Mouse (Mus musculus): ENCODE results near the gene Gm34653. TPM values are rescaled to one million over a fixed set of nuclear protein-coding genes. Genes with fewer than 3 reads are reported as not detected.

Gene Gm34653
- polyA plus RNA-seq, 1 experiment from 2014 or later = not detected

DNA sequence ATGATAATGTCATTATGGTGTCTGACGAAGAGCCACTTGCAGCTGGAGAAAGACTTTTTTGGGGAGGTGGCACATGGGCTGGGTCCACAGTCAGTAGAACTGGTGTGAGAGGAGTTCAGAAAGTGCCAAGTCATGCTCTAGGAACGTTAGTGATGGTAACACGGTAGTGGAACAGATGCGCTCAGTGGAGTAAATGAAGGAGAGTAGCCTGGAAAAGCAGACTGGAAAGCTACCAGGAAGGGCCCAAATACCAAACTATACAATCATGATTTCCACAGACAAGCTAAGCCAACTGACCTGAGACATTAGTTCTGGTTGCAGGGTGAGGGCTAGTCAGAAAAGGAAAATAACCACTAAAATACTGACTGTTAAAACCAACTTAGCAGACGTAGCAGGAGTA lies 36.9 kb downstream of the Gm34653 start:
- H3K4me3 ChIP-seq (ENCODE audit: low read depth, low read length) = peak overlapping the region; percentile 77
- 29% methylated on average over 5 of the region's 5 CpGs for WGBS
- no peak overlapping the region for H3K27ac ChIP-seq (replicated peaks)
- peaks cover 10% of the 10 kb centered on the region; the same call in 1 of the 2 replicates for H3K36me3 ChIP-seq (ENCODE audit: control insufficient read depth, insufficient read depth, low read length)
- H3K9ac ChIP-seq (ENCODE audit: low read length) = no peak overlapping the region
- no peak for ATAC-seq (ENCODE audit: low FRiP score, low TSS enrichment)
- peak overlapping the region; percentile 79 for H3K4me2 ChIP-seq (replicated peaks; ENCODE audit: low read depth)
- H3K27me3 ChIP-seq (ENCODE audit: control insufficient read depth, insufficient read depth, low read length) = no peaks in the 10 kb centered on the region
- no peak for TF ChIP-seq EP300 (optimal IDR thresholded peaks at IDR 0.05)
- no peak for TF ChIP-seq CTCF (IDR thresholded peaks at IDR 0.05; ENCODE audit: low read depth)
- H3K9me3 ChIP-seq (ENCODE audit: control insufficient read depth, low read length) = no peaks in the 10 kb centered on the region
- no peak for DNase-seq (ENCODE audit: low spot score)
- H3K4me1 ChIP-seq (replicated peaks; ENCODE audit: control insufficient read depth, insufficient read depth) = 0 out of 2 replicates have a peak, but pooled peaks cover 3% of the 10 kb centered on the region

DNA sequence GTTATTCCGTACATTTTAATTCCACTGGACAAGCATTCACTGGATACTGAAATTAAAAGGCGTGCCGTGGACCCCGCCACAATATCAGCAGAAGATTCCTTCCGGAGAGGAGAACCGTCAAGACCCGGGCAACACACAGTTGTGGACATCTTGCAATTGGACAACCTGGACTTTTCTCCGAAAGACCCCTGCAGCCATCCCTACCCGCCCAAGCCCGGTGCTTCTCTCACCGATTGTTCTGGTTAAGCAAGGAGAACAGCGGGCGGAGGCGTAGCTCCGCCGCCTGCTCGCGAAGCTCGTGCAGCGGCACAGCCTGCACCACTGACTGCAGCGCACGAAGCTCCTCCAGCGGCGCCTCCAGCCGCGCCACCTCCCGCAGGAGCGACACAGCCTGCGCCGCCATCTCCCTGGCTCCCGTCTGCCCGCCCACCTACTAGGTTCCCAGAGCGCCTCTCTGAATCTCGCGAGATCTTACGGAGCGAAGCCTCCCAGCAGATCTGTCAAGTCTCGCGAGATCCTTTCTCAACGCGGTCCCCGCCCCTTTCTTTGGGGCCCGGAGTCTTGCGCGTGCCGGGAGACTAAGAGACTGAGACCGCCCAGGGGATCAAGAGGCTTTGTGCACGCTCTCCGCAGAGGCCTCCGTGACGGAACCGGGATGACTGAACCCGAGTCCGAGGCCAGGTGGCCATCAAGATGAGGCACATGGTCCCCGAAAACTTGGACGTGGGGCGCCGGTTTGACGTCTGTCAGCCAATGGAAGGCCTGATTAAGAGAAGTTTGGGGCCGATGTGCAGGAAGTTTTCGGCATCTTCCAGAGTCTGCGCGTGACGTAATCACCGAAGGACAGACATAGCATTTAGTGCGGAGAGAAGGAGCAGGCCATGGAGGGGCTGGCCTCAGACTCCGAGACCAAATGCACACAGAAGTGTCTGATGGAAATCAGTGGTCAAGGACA lies 38.0 kb downstream of the Gm34653 start:
- peak; percentile 98 for ATAC-seq (ENCODE audit: low FRiP score, low TSS enrichment)
- Histone ChIP-seq H3K4me1 (replicated peaks; ENCODE audit: control insufficient read depth, insufficient read depth) (0 out of 2 replicates have a peak, but pooled peaks cover 3% of the 10 kb centered on the region), H3K4me3 (ENCODE audit: low read depth, low read length) (peak overlapping the region; percentile 77), H3K27ac (replicated peaks) (peak overlapping the region; percentile 95), H3K9ac (ENCODE audit: low read length) (peak overlapping the region; percentile 79), H3K36me3 (ENCODE audit: control insufficient read depth, insufficient read depth, low read length) (peaks cover 5% of the 10 kb centered on the region; the same call in 1 of the 2 replicates), H3K9me3 (ENCODE audit: control insufficient read depth, low read length) (no peaks in the 10 kb centered on the region), H3K4me2 (replicated peaks; ENCODE audit: low read depth) (peak overlapping the region; percentile 79), H3K27me3 (ENCODE audit: control insufficient read depth, insufficient read depth, low read length) (no peaks in the 10 kb centered on the region)
- TF ChIP-seq EP300 (optimal IDR thresholded peaks at IDR 0.05) (peak; percentile 100), CTCF (IDR thresholded peaks at IDR 0.05; ENCODE audit: low read depth) (peak; percentile 12; the same call in 1 of the 2 replicates)
- whole genome bisulfite sequencing = under 1% methylated on average over 67 of the region's 67 CpGs
- peak; percentile 98 for DNase-seq (ENCODE audit: low spot score)

DNA sequence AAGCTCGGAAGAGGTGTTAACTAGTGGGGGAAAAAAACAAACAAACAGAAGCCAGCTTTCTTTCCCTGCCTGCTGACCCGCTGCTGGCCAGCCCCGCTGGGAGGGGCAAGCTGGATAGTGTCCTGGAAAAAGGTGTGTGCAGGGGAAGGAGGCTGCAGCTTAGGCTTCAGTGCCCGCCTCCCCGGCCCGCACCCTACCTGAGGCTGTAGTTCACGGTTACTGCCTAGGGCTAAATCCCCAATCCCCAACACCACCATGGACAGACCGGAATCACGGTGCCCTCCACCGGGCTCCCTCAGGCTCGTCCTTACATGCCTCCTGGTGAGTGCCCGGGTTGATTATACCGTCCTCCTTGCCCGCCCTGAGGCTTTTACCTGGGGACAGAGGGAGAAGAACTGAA lies 41.5 kb downstream of the Gm34653 start, which contains the start of gene Cutal:
Gene Cutal, plus strand, starts transcription at position 126 of the 400 bp plus-strand sequence.
- Histone ChIP-seq H3K9me3 (ENCODE audit: control insufficient read depth, low read length) (no peaks in the 10 kb centered on the region), H3K27me3 (ENCODE audit: control insufficient read depth, insufficient read depth, low read length) (no peaks in the 10 kb centered on the region), H3K4me3 (ENCODE audit: low read depth, low read length) (peak within 1 kb of the TSS; percentile 18), H3K9ac (ENCODE audit: low read length) (peak within 1 kb of the TSS; percentile 45; the same call in 1 of the 2 replicates), H3K27ac (replicated peaks) (no peak within 1 kb of the TSS), H3K4me1 (replicated peaks; ENCODE audit: control insufficient read depth, insufficient read depth) (0 out of 2 replicates have a peak, but pooled peaks cover 3% of the 10 kb centered on the region), H3K4me2 (replicated peaks; ENCODE audit: low read depth) (peak within 1 kb of the TSS; percentile 37), H3K36me3 (ENCODE audit: control insufficient read depth, insufficient read depth, low read length) (no peaks in the 10 kb centered on the region)
- DNase-seq (ENCODE audit: low spot score) = peak; percentile 70
- ATAC-seq (ENCODE audit: low FRiP score, low TSS enrichment) = no peak; the same call in 1 of the 2 replicates
- WGBS = 4% methylated on average over 14 of the region's 14 CpGs
- TF ChIP-seq CTCF (IDR thresholded peaks at IDR 0.05; ENCODE audit: low read depth) = no peak

DNA sequence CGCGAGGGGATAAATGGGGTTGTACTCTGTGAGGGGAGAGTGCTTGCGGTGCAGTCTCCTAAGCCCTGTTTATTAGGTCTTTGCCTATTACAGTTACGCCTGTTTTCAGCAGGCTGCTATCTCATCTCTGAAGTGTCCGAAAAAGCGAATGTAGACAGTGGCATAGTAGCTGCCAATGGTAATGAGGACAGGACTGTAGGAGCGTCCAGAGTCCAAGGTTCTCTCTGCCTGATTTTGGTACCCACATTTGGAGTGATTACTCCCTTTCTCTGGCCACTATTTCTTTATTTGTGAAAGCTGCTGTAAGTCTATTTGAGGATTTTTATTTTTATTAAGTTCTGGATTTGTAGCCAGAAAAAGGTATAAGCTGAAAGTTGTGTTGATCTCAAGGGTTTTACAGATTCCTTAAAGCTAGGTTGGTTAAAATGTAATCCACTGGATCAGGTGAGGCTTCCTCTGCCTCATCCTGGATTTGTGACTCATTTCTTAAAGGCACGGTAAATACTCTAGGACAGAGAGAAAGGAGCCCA lies 42.1 kb downstream of the Gm34653 start, which contains the start of gene Psmd5:
Gene Psmd5, minus strand, starts transcription at position 153 of the 530 bp plus-strand sequence.
- Histone ChIP-seq H3K36me3 (ENCODE audit: control insufficient read depth, insufficient read depth, low read length) (no peaks in the 10 kb centered on the region), H3K9ac (ENCODE audit: low read length) (peak within 1 kb of the TSS; percentile 45; the same call in 1 of the 2 replicates), H3K4me3 (ENCODE audit: low read depth, low read length) (peak within 1 kb of the TSS; percentile 18), H3K4me1 (replicated peaks; ENCODE audit: control insufficient read depth, insufficient read depth) (no peaks in the 10 kb centered on the region), H3K9me3 (ENCODE audit: control insufficient read depth, low read length) (no peaks in the 10 kb centered on the region), H3K4me2 (replicated peaks; ENCODE audit: low read depth) (peak within 1 kb of the TSS; percentile 37), H3K27me3 (ENCODE audit: control insufficient read depth, insufficient read depth, low read length) (no peaks in the 10 kb centered on the region), H3K27ac (replicated peaks) (no peak within 1 kb of the TSS)
- WGBS = 14% methylated on average over 8 of the region's 8 CpGs
- ATAC-seq (ENCODE audit: low FRiP score, low TSS enrichment) = no peak
- no peak for DNase-seq (ENCODE audit: low spot score)
- TF ChIP-seq EP300 (optimal IDR thresholded peaks at IDR 0.05) (no peak), CTCF (IDR thresholded peaks at IDR 0.05; ENCODE audit: low read depth) (no peak)

DNA sequence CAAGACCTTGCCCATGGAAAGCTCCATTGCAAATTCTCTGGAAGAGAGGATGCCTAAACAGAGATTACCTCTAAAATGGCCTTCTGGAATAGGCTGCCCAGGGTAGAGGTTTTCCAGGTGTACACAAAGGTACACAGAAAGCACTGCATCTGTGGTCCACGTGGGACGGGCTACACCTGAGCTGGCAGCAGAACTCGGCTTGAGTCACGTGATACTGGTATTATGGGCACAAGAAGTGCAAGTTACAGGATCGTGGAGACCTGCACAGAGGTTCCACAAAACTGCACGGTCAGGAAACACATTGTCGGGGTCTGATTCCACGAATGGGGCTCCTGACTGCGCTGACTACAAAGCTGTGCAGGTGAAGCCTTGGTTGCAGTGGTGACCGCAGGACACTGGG lies 47.2 kb downstream of the Gm34653 start:
- Histone ChIP-seq H3K36me3 (ENCODE audit: control insufficient read depth, insufficient read depth, low read length) (no peaks in the 10 kb centered on the region), H3K4me1 (replicated peaks; ENCODE audit: control insufficient read depth, insufficient read depth) (no peaks in the 10 kb centered on the region), H3K27ac (replicated peaks) (no peak overlapping the region), H3K27me3 (ENCODE audit: control insufficient read depth, insufficient read depth, low read length) (no peaks in the 10 kb centered on the region), H3K4me2 (replicated peaks; ENCODE audit: low read depth) (no peak overlapping the region), H3K4me3 (ENCODE audit: low read depth, low read length) (no peak overlapping the region), H3K9ac (ENCODE audit: low read length) (no peak overlapping the region), H3K9me3 (ENCODE audit: control insufficient read depth, low read length) (no peaks in the 10 kb centered on the region)
- 91% methylated on average over 10 of the region's 10 CpGs for WGBS
- no peak for ATAC-seq (ENCODE audit: low FRiP score, low TSS enrichment)
- TF ChIP-seq EP300 (optimal IDR thresholded peaks at IDR 0.05) (no peak), CTCF (IDR thresholded peaks at IDR 0.05; ENCODE audit: low read depth) (no peak)
- no peak for DNase-seq (ENCODE audit: low spot score)

Data from stomach, postnatal 0 days (tissue).